Mouse (Mus musculus) megakaryocyte, embryonic 14.5 days (primary cell): Measurements from ENCODE around the gene Nrgn.

ENCODE experiments used
- FLI1 ChIP-seq: IDR thresholded peaks from 2 replicates; pipeline ENCODE4 v1.6.1; 2012; ENCODE audit warnings: low read length, inconsistent platforms, mixed read lengths
- GATA1 ChIP-seq: IDR thresholded peaks from 3 replicates; pipeline ENCODE4 v1.6.1; 2012; ENCODE audit warnings: mixed read lengths, low read length, inconsistent platforms, borderline replicate concordance

GRCm38 (mm10) chr9:37530031-37530887, 22.4 kb downstream of the Nrgn start:
- TF ChIP-seq GATA1 (no peak), FLI1 (no peak)
